Mouse (Mus musculus) T-helper 17 cell (primary cell): ENCODE measurements around the gene Cdc20b.
"Not testable (repeated sequence)": the region's sequence is repeated elsewhere in the genome, so short reads cannot be mapped to it uniquely, and the experiment has no call there.

Source experiments
- in situ Hi-C, 2 experiments: fragments of 300-600 bp; cut with MboI, MseI; formaldehyde crosslinking; loops; 1 replicate in 1 of 2; 2 replicates in 1 of 2; pipeline ENCODE4 v1.15.1; 2025; ENCODE audit warnings: high pct_unique_total_duplicates in 2 of 2

Cdc20b gene

GRCm38 (mm10) chr13:113034950-113035421, at the start of gene Cdc20b:
Gene Cdc20b (plus strand): TSS chr13:113035111.
- in situ Hi-C loops = loop anchor here (5.0 to 10.0 kb wide), 5 partner anchors 38 to 353 kb away; partner anchors contain the start of genes Ccno (in 1 of the 2), Dhx29 (in 1 of the 2) and Mtrex (in 1 of the 2)

- in situ Hi-C loops = loop anchor here in 1 of 2 experiments (10.0 kb wide), 1 partner anchor 49 kb away; the partner anchor contains the start of gene Cdc20b
Measured at GRCm38 (mm10) chr13:112985605-112986450, 49.1 kb upstream of the Cdc20b start.

- in situ Hi-C loops = loop anchor here in 1 of 2 experiments (10.0 kb wide), 1 partner anchor 48 kb away; the partner anchor contains the start of gene Cdc20b
Measured at GRCm38 (mm10) chr13:112986451-112986950, 48.4 kb upstream of the Cdc20b start.

- in situ Hi-C loops = loop anchor here in 1 of 2 experiments (10.0 kb wide), 1 partner anchor 47 kb away; the partner anchor contains the start of gene Cdc20b
Measured at GRCm38 (mm10) chr13:112987532-112987943, 47.4 kb upstream of the Cdc20b start, which contains the start of gene Ccno. Gene Ccno (plus strand): TSS chr13:112987802.

- in situ Hi-C loops = loop anchor here in 1 of 2 experiments (10.0 kb wide), 1 partner anchor 47 kb away; the partner anchor contains the start of gene Cdc20b
Measured at GRCm38 (mm10) chr13:112987991-112988390, 46.9 kb upstream of the Cdc20b start.

GRCm38 (mm10) chr13:112988866-112989265, 46.0 kb upstream of the Cdc20b start:
- in situ Hi-C loops = loop anchor here in 1 of 2 experiments (10.0 kb wide), 1 partner anchor 46 kb away; the partner anchor contains the start of gene Cdc20b

GRCm38 (mm10) chr13:112989541-112989940, 45.4 kb upstream of the Cdc20b start:
- in situ Hi-C loops = loop anchor here in 1 of 2 experiments (10.0 kb wide), 1 partner anchor 45 kb away; the partner anchor contains the start of gene Cdc20b

- in situ Hi-C loops = no loop called here
Measured at GRCm38 (mm10) chr13:112990346-112990745, 44.6 kb upstream of the Cdc20b start.

- in situ Hi-C loops = no loop called here
Measured at GRCm38 (mm10) chr13:112993531-112994152, 41.3 kb upstream of the Cdc20b start, which contains the start of gene Mcidas. Gene Mcidas (plus strand): TSS chr13:112993845.

GRCm38 (mm10) chr13:112994191-112994590, 40.7 kb upstream of the Cdc20b start:
- in situ Hi-C loops = no loop called here

- in situ Hi-C loops = loop anchor here in 1 of 2 experiments (5.0 kb wide), 1 partner anchor 36 kb away; no protein-coding TSS in a partner anchor
Measured at GRCm38 (mm10) chr13:112996407-112996806, 38.5 kb upstream of the Cdc20b start.

GRCm38 (mm10) chr13:112997369-112997768, 37.5 kb upstream of the Cdc20b start:
- in situ Hi-C loops = loop anchor here in 1 of 2 experiments (5.0 kb wide), 1 partner anchor 35 kb away; no protein-coding TSS in a partner anchor

- in situ Hi-C loops = loop anchor here in 1 of 2 experiments (5.0 kb wide), 1 partner anchor 34 kb away; no protein-coding TSS in a partner anchor
Measured at GRCm38 (mm10) chr13:112998427-112999201, 36.3 kb upstream of the Cdc20b start.

- in situ Hi-C loops = no loop called here
Measured at GRCm38 (mm10) chr13:113000090-113000489, 34.8 kb upstream of the Cdc20b start.

GRCm38 (mm10) chr13:113000576-113001318, 34.2 kb upstream of the Cdc20b start:
- in situ Hi-C loops = no loop called here

- in situ Hi-C loops = no loop called here
Measured at GRCm38 (mm10) chr13:113012683-113013082, 22.2 kb upstream of the Cdc20b start.

- in situ Hi-C loops = not testable (repeated sequence)
Measured at GRCm38 (mm10) chr13:113013174-113013953, 21.5 kb upstream of the Cdc20b start.

- in situ Hi-C loops = no loop called here
Measured at GRCm38 (mm10) chr13:113021521-113021920, 13.4 kb upstream of the Cdc20b start.

- in situ Hi-C loops = no loop called here
Measured at GRCm38 (mm10) chr13:113022467-113022866, 12.4 kb upstream of the Cdc20b start.
